ENCODE assay signal across 10 mouse cellular contexts in genomic region chr4:141309773-141310145, GRCm38 (mm10). TPM values are rescaled to one million over a fixed set of nuclear protein-coding genes. Genes with fewer than 3 reads are reported as not detected.
DNase-seq lines count a peak whose midpoint lies in the region; ATAC-seq and TF ChIP-seq lines count a peak whose summit lies in the region.
"Had no signal": no experiment of that assay in that cellular context is flagged by ENCODE, and none has a peak within 500 bp of the region (broad histone marks: within the 10 kb centered on the region; RNA-seq: fewer than 3 reads in every experiment).

No protein-coding gene starts in this region.

- peak overlapping the region; percentile 36; the same call in 1 of the 2 replicates for H3K27ac ChIP-seq in hindbrain, embryonic 12.5 days
- H3K27ac ChIP-seq in hindbrain, embryonic 16.5 days (ENCODE audit: low read depth, low read length) = no peak overlapping the region
- peak overlapping the region; percentile 55 for H3K27ac ChIP-seq in liver, postnatal 0 days (ENCODE audit: low read depth)

- peaks cover 66% of the 10 kb centered on the region for H3K4me1 ChIP-seq in hindbrain, embryonic 12.5 days
- H3K4me1 ChIP-seq in hindbrain, embryonic 16.5 days (ENCODE audit: control insufficient read depth, insufficient read depth, low read depth, low read length) = peaks cover 6% of the 10 kb centered on the region; the same call in 1 of the 2 replicates
- H3K4me1 ChIP-seq in liver, postnatal 0 days (ENCODE audit: insufficient read depth) = peaks cover 40% of the 10 kb centered on the region

- no peak overlapping the region for H3K4me3 ChIP-seq in hindbrain, embryonic 12.5 days
- no peak overlapping the region for H3K4me3 ChIP-seq in hindbrain, embryonic 16.5 days (ENCODE audit: low read length)
- H3K4me3 ChIP-seq in liver, postnatal 0 days (ENCODE audit: low read depth, low read length) = no peak overlapping the region
- H3K4me3 ChIP-seq: megakaryocyte, embryonic 14.5 days had no signal

- ATAC-seq in hindbrain, embryonic 12.5 days (ENCODE audit: low FRiP score) = no peak
- ATAC-seq in hindbrain, embryonic 16.5 days = no peak
- peak; percentile 47 for ATAC-seq in liver, postnatal 0 days
- no peak for ATAC-seq in CD4-positive, CD25-positive, alpha-beta regulatory T cell, adult 4 months

- no peak overlapping the region for H3K4me2 ChIP-seq in hindbrain, embryonic 12.5 days (replicated peaks)
- no peak overlapping the region for H3K4me2 ChIP-seq in hindbrain, embryonic 16.5 days (ENCODE audit: low read length)
- no peak overlapping the region for H3K4me2 ChIP-seq in liver, postnatal 0 days (ENCODE audit: low read depth, low read length)

- 0 out of 2 replicates have a peak, but pooled peaks cover under 1% of the 10 kb centered on the region for H3K27me3 ChIP-seq in hindbrain, embryonic 12.5 days
- H3K27me3 ChIP-seq in hindbrain, embryonic 16.5 days (replicated peaks; ENCODE audit: control insufficient read depth, insufficient read depth, low read length) = no peaks in the 10 kb centered on the region
- H3K27me3 ChIP-seq in liver, postnatal 0 days (ENCODE audit: insufficient read depth, low read length) = no peaks in the 10 kb centered on the region

- no peaks in the 10 kb centered on the region for H3K9me3 ChIP-seq in hindbrain, embryonic 12.5 days (replicated peaks)
- no peaks in the 10 kb centered on the region for H3K9me3 ChIP-seq in hindbrain, embryonic 16.5 days (ENCODE audit: control insufficient read depth, low read length)
- no peaks in the 10 kb centered on the region for H3K9me3 ChIP-seq in liver, postnatal 0 days (ENCODE audit: low read length)

- no peaks in the 10 kb centered on the region for H3K36me3 ChIP-seq in hindbrain, embryonic 12.5 days
- no peaks in the 10 kb centered on the region for H3K36me3 ChIP-seq in hindbrain, embryonic 16.5 days (ENCODE audit: control insufficient read depth, insufficient read depth, low read length)
- H3K36me3 ChIP-seq in liver, postnatal 0 days (replicated peaks; ENCODE audit: insufficient read depth, low read length) = peaks cover 4% of the 10 kb centered on the region; the same call in 1 of the 2 replicates

- 35% methylated on average over 10 of the region's 10 CpGs for WGBS in hindbrain, embryonic 12.5 days
- 48% methylated on average over 10 of the region's 10 CpGs for WGBS in hindbrain, embryonic 16.5 days
- 57% methylated on average over 10 of the region's 10 CpGs for WGBS in liver, postnatal 0 days (ENCODE audit: insufficient replicate concordance)

- peak; percentile 62 for DNase-seq in adrenal gland, postnatal 25 days
- DNase-seq in heart, postnatal 4 days = peak; percentile 60
- DNase-seq in liver, postnatal 0 days = peak; percentile 52
- no peak for DNase-seq in cerebellum, adult 9-11 months
- no peak for DNase-seq in left cerebral cortex, adult 8-10 months (ENCODE audit: low spot score in 2 of 2)
- DNase-seq: cerebellum, adult 2 months had no signal

- TF ChIP-seq CTCF in liver, postnatal 0 days (IDR thresholded peaks at IDR 0.05; ENCODE audit: low read depth) = no peak

- H3K9ac ChIP-seq in hindbrain, embryonic 12.5 days = no peak overlapping the region
- H3K9ac ChIP-seq in hindbrain, embryonic 16.5 days (ENCODE audit: low read depth, low read length) = no peak overlapping the region
- H3K9ac ChIP-seq in liver, postnatal 0 days (replicated peaks) = no peak overlapping the region

- TF ChIP-seq EP300 in liver, postnatal 0 days (IDR thresholded peaks at IDR 0.05; ENCODE audit: low read depth) = no peak

RNA-seq across cellular contexts. Expression of gene Epha2, which starts 8.7 kb away (rescaled TPM):
- 2.7 and 3.2 TPM in 2 replicates for polyA plus RNA-seq in hindbrain, embryonic 12.5 days (2016; fragmentation: Nextera tagmentation; extraction: Ambion mirVana)
- 1.1 TPM in 2 replicates for polyA plus RNA-seq in hindbrain, embryonic 16.5 days (2015; fragmentation: Nextera tagmentation; extraction: Ambion mirVana)
- 18.7 and 19.3 TPM in 2 replicates for total RNA-seq in adrenal gland, postnatal 25 days (2021)
- total RNA-seq in heart, postnatal 4 days (2021) = 10 to 100 TPM; 10.1 to 10.9 TPM
- 1.5 and 2.4 TPM in 2 replicates for polyA plus RNA-seq in liver, postnatal 0 days (2015; fragmentation: Nextera tagmentation; extraction: Ambion mirVana)
- 1 to 10 TPM in 3 of 4 experiments, under 1 TPM in 1; 0.98 to 1.7 (median 1.2) TPM for total RNA-seq in left cerebral cortex, adult 8-10 months (2022)
- under 1 TPM in 1 of 2 experiments, not detected in 1; 0.34 TPM for polyA plus RNA-seq in CD4-positive, CD25-positive, alpha-beta regulatory T cell, adult 4 months (2017; shearing (Covaris generic))

RNA-seq across cellular contexts. Expression of gene Fam131c, which starts 58.3 kb away (rescaled TPM):
- polyA plus RNA-seq in hindbrain, embryonic 12.5 days (2016; fragmentation: Nextera tagmentation; extraction: Ambion mirVana) = 2.3 and 2.5 TPM in 2 replicates
- 44.3 and 49.8 TPM in 2 replicates for polyA plus RNA-seq in hindbrain, embryonic 16.5 days (2015; fragmentation: Nextera tagmentation; extraction: Ambion mirVana)
- 1.8 and 2.1 TPM in 2 replicates for total RNA-seq in adrenal gland, postnatal 25 days (2021)
- total RNA-seq in heart, postnatal 4 days (2021) = under 1 TPM; 0.43 to 0.62 TPM
- polyA plus RNA-seq in liver, postnatal 0 days (2015; fragmentation: Nextera tagmentation; extraction: Ambion mirVana) = 0.53 and 0.96 TPM in 2 replicates
- 1 to 10 TPM; 2.7 to 4.1 (median 3.6) TPM for total RNA-seq in left cerebral cortex, adult 8-10 months (2022)
- polyA plus RNA-seq in CD4-positive, CD25-positive, alpha-beta regulatory T cell, adult 4 months (2017; shearing (Covaris generic)) = not detected

Comparison
In these comparisons a context has a peak if more than half of its experiments do, and no peak if none do; other contexts are left out.
1. RNA of gene Fam131c, which starts 58.3 kb away (polyA plus RNA-seq): 44.3 to 49.8 TPM in hindbrain, embryonic 16.5 days; 2.3 to 2.5 TPM in hindbrain, embryonic 12.5 days, 0.53 to 0.96 TPM in liver, postnatal 0 days and not detected in CD4-positive, CD25-positive, alpha-beta regulatory T cell, adult 4 months; every median in the first group is over 10 times any median in the second.
2. DNase-seq: peak in adrenal gland, postnatal 25 days (single experiment), heart, postnatal 4 days (single experiment) and liver, postnatal 0 days (single experiment); none in cerebellum, adult 9-11 months (single experiment) and left cerebral cortex, adult 8-10 months (0 of 2).